8 mouse cellular contexts compared by ENCODE assay signal in genomic region chr19:24153266-24154023, GRCm38 (mm10).
DNase-seq lines count a peak whose midpoint lies in the region; ATAC-seq lines count a peak whose summit lies in the region.

No protein-coding gene starts in this region.

- no peaks in the 10 kb centered on the region; the same call in 1 of the 2 replicates for H3K4me1 ChIP-seq in heart, embryonic 11.5 days (ENCODE audit: control insufficient read depth, insufficient read depth, low read length)

- peak; percentile 53 to 76 for DNase-seq in heart, adult 18-20 months
- DNase-seq in right cerebral cortex, adult 18-20 months = peak; percentile 47
- no peak for DNase-seq in right cerebral cortex, postnatal 25 days
- peak; percentile 75 for DNase-seq in induced T-regulatory cell, adult 2 months (ENCODE audit: low read depth)
- DNase-seq in spleen, adult 12 weeks (ENCODE audit: low spot score) = no peak

- no peak overlapping the region for H3K4me3 ChIP-seq in heart, embryonic 11.5 days (ENCODE audit: low read depth, low read length)

- H3K9me3 ChIP-seq in heart, embryonic 11.5 days (replicated peaks; ENCODE audit: control insufficient read depth, low read length) = no peaks in the 10 kb centered on the region

- no peak overlapping the region for H3K4me2 ChIP-seq in heart, embryonic 11.5 days

- H3K27ac ChIP-seq in heart, embryonic 11.5 days (ENCODE audit: low read depth, low read length) = no peak overlapping the region

- no peak for ATAC-seq in heart, embryonic 11.5 days (replicated peaks; ENCODE audit: insufficient number of reproducible peaks, low FRiP score, low TSS enrichment)
- ATAC-seq in common myeloid progenitor, adult 5-6 weeks (replicated peaks; ENCODE audit: low read depth, poor library complexity, severe bottlenecking) = peak; percentile 64
- peak; percentile 74 for ATAC-seq in megakaryocyte progenitor cell, adult 5-6 weeks (replicated peaks; ENCODE audit: poor library complexity)

- no peaks in the 10 kb centered on the region for H3K27me3 ChIP-seq in heart, embryonic 11.5 days (ENCODE audit: control insufficient read depth, insufficient read depth, low read length)

- no peak overlapping the region for H3K9ac ChIP-seq in heart, embryonic 11.5 days (ENCODE audit: low read depth, low read length)

- peaks cover 2% of the 10 kb centered on the region; the same call in 1 of the 2 replicates for H3K36me3 ChIP-seq in heart, embryonic 11.5 days (ENCODE audit: control insufficient read depth, insufficient read depth, low read length)

- WGBS in heart, embryonic 11.5 days (ENCODE audit: insufficient replicate concordance) = 50% methylated on average over 9 of the region's 9 CpGs

Comparison
In these comparisons a context has a peak if more than half of its experiments do, and no peak if none do; other contexts are left out.
1. DNase-seq: peak in heart, adult 18-20 months (2 of 2), right cerebral cortex, adult 18-20 months (single experiment) and induced T-regulatory cell, adult 2 months (single experiment); none in right cerebral cortex, postnatal 25 days (single experiment) and spleen, adult 12 weeks (single experiment).